Mouse (Mus musculus) retina, postnatal 1 day (tissue): ENCODE measurements at regions not wholly inside any gene's neighbourhood (a gene's known extent, or its start where the extent isn't known, plus 50 kb on each side); places are given as distances from the start of the nearest gene placed in this dataset.

Source experiments
- DNase-seq: peaks from one replicate; pipeline ENCODE4 v3.0.0-alpha.2; 2012

DNA sequence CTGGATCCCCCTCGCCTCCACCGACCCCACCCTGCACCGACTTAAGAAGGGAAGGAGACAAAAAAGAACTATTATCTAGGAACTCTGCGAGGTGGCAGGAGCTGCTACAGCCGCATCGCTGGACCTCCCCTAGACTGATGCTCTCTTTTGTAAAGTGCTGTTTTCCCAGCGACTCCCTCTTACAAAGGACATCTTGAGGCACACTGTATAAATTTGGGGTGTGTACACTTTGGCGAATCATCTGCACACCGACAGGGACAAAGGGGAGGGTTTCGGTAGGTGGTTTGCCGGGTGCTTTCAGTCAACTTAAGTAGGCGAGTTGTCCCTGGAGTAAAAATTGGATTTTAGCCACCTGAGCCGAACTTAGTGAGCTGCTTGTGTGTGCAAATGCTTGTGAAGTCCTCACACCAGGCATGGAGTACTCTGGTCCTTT is 112.4 kb upstream of the Ubash3b start:
- no peak for DNase-seq

DNA sequence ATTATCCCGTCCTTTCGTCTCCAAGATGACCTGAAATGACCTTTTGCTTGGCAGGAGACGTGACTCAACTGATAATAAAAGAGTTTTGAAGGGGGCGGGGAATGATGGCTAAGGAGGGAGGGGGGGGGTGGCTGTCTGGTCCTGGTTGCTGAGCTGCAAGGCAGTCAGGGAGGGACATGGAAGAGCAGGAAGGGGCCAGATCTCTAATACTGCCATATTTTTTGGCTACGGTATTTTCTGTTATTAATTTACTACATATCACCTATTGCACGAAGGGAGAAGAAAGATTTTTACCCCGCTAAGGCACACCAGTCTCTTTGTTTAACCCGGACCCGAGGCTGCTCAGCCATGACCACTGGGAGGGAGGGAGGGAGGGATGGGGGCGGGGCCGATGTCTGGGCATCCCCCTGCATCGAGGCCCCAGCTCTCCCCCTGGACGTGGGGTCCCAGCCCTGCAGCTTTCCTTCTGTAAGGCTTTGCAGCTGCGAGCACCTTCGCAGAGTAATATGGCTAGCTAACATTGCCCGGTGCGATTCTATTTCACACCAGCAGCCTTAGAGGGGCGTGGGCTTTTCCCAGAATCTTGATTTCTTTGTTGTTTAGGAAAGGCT is 111.8 kb upstream of the Ubash3b start:
- peak; percentile 78 for DNase-seq

DNA sequence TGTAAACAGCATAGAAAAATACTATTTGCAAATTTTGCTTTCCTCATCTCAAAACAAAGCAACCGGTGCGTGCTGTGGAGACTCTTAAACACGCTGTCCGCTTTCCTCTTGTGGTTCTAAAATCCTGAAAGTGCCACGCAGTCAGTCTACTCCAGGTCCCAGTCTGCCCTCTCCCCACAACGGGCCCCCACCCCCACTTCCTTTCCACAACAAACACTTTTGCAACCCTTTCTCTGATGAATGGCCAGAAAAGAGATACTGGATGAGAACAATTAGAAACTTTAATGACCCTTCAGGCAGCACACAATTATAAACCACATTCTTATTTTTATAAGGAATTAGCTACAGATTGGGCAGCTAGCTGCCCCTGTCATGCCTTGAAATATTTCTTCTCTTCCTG is 111.1 kb upstream of the Ubash3b start:
- DNase-seq = no peak

DNA sequence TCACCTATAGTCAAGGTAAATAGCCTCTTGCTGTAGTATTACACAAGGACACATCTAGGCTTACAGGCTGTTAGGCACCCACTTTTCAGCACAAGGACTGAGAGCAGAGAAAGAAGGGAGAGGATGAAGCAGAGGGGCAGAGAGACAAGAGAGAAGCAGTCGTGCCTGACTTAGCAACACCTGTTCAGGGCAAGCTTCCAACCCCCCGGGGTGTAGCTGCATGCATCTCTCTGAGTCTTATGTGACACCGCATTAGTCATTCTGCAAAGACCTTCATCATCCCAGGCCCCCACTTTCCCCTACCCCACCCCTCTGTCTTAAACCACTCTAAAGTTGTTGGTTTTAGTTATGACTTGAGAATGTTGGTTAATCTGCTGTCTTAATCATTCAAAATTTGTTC is 106.6 kb upstream of the Ubash3b start:
- no peak for DNase-seq

DNA sequence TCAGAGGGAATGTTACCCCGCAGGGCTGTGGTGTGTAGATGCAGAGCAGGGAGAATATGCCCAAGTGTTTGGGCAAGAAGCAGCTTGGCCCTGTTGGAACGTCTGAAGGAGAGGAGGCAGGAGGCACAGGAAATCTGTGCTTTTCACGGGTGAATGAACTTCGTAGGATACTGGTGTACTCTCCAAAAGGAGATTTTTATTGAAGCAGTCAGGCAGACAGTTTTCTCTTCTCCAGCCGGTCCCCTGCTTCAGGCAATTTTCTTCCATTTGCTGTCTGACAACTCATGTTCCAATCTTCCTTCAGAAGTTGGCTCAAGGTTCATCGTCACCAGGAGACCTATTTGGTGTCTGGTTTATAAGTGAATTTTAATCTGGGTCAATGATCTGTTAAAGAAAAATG is 103.0 kb upstream of the Ubash3b start:
- DNase-seq = peak; percentile 70

DNA sequence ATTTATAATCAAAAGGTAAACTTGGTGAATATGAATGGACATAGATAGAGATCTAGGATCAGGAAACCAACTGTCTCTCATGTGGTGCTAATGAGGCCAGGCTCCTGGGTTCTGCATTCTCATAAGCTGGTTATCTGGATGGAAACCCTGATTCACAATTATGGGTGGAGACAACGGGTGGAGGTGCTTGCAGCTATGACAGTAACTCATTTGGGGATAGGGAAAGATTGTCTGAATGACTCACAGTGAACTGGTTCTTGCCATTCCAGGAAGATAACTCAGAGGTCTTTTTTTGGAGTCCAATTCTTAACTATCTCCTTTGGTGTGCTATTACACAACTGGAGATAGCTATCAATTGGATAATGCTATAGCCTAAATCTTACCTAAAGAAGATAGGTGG is 95.7 kb upstream of the Ubash3b start:
- no peak for DNase-seq

DNA sequence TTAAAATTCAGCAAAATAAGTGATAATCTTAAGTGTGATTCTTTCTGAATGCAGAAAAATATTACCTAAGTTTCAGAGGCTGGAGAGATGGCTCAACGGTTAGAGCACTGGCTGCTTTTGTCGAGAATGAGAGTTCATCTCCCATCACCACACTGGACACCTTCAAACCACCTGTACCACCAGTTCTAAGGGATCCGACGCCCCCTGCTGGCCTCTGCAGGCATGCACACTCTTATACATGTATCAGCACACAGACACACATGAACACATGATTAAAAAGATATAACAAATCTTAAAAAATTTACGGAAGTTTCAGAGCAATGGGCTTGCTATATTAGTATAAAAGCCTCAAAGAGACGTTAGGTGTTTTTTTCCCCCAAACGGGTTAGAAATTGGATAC is 80.9 kb upstream of the Ubash3b start:
- no peak for DNase-seq

DNA sequence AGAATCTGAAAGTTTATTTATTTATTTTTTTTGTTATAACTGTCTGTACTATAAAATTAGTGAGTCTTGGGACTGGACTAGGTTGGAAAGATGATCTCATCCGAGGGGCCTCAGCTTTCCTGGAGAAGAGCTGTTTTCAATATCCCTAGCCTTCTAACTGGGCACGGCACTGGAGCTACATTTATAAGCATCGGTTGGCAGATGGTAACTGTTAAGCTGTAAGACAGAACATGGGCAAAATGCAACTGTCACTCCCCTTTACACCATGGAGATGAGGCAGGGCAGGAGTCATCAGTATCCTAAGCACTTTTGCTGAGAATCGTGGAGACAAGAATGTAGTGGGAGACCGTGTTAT is 77.6 kb upstream of the Ubash3b start:
- DNase-seq = no peak

DNA sequence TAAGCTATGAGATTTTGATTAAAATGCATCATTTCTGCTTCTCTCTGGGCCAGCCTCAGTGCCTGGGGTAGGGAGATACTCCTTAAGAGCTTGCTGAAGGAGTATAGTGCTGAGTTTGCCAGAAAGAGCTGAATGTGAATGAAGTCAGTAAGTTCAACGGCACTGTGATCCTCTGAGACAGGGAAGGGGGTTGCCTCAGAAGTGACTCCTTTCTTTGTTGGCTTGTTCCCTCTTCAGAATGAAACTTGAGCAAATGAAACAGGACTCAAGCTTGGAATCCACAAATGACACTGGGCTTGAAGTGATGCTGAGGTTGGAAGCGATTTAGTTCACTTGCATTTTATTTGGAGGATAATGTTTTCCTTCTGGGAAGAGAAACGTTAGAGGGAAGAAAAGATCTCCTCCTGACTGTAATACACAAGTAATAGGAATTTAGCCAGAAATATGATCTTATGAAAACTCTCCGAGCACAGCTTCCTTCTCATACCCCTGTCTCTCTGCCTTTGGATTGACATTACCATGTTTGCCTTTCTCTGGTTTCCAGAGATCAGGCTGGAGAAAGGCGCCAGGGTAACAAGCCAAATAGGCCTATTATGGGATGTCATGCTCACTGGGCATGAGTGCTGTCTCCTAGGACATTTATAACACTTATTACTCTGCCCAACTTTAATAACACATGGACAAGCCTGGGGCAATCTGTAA is 77.0 kb upstream of the Ubash3b start:
- DNase-seq = no peak

DNA sequence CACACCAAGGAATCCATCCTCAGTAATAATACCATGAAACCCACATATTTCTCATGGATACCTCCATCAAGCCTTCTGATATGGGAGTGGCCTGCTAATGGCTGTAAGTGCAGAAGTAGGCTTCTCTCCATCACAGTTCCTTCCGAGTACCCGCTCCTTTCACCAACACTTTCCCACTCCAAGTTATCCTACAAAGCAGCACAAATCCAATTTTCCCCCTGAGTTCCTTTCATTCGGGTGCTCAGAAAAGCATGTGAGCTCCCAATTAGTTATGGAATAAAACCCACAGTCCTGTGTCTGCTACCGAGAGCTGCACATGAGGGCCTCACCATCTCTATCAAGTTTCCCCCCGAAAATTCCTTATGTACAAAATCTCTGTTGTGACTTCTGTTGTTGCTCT is 75.8 kb upstream of the Ubash3b start:
- peak; percentile 58 for DNase-seq

DNA sequence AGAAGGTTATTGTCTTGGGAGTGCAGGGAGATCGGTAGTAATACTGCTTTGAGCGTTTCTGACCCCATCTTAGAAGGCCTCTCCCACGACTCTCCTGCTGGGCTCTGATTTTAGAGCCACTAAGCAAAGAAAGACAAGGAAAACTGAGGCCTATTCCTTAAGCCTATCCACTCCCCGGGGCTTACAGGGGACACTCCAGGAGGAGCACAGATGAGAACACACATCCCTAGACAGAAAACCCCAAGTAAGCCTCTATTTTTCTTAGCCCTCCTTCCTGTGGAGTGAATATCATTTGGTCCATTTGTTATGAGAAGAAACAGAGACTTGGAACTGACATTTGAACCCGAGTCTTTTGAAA is 67.7 kb upstream of the Ubash3b start:
- no peak for DNase-seq

DNA sequence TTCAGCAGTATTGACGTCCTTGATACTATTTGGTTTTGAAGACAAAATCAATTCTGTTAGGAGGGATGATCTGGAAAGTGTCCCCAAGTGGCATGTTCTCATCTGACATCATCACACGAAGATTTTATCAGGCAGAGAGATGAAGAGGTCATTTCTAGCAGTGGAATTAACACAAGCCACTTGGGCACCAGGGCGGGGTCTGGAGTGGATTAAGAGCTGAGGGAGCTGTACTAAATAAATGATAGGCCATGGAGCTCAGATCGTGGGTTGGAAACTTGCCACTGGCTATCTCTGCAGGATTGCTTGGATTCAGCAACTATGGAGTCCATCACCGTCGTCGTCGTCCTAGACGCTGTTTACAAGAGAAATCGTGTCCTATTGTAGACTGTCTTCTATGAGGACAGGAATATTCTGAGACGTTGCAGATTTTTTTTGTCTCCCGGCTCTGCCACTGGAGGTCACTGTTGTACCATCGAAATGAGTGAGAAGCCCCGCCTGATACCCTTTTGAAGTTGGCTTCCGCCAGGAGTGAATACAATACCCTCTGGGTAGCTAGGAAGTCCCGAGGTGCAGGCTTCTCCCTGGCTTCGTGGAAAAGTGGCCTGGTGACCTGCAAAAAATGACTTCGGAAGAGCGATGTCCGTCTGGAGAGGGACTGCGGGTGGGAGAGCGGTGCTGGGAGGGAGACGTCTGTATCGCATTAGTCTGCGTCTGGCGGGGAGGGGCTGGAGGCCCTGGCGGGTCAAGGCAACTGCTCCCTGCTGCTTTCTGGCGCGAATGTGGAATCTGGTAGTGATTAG is 67.1 kb upstream of the Ubash3b start:
- DNase-seq = peak; percentile 92

DNA sequence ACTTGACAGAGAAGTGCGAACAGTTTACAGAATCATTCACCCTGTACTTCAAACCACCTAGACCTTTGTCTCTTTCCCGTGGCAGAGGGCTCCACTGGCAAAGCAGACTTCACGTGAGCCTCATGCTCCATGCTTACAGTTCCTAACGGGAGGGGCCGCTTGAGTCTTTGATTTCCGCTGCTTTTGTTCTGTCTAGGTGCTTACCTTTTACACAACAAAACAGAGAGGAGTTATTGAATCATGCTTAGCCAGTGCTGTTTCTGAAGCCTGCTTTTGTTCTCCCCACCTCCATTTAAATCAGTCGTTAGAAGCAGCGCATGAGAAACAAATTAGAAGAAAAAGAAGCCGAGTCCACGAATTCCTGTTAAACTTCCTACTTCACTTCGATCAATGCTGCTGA is 61.9 kb upstream of the Ubash3b start:
- DNase-seq = no peak

DNA sequence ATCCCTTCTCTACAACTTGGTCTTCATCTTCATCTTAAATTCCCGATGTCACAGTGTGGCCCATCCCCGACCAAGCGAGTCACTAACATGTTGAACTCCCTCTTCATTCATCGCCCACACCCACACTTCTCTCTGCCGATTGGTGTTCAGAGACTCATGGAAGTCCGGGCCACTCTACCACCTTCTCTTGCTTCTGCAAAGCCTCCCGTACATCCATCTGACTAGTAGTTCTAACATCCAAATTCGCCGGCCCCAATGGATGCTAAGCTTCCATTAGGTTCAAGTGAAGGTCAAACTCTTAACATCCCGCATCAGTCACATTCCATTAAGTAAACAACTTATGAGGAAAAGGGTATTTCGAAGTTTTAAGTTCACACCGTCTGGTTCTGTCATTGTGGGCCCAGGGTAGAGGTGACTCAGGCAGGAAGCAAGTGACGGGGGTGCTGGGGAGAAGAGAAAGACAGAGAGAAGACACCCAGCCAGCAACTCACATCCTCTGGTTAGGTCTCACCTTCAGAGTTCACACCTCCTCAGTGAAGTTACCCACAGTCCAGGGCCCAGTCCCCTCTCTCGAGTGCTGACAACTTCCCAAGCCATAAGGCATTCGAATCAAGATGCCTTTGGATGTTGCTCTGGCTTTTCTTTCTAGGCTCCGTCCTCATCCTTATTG is 61.0 kb upstream of the Ubash3b start:
- DNase-seq = no peak

DNA sequence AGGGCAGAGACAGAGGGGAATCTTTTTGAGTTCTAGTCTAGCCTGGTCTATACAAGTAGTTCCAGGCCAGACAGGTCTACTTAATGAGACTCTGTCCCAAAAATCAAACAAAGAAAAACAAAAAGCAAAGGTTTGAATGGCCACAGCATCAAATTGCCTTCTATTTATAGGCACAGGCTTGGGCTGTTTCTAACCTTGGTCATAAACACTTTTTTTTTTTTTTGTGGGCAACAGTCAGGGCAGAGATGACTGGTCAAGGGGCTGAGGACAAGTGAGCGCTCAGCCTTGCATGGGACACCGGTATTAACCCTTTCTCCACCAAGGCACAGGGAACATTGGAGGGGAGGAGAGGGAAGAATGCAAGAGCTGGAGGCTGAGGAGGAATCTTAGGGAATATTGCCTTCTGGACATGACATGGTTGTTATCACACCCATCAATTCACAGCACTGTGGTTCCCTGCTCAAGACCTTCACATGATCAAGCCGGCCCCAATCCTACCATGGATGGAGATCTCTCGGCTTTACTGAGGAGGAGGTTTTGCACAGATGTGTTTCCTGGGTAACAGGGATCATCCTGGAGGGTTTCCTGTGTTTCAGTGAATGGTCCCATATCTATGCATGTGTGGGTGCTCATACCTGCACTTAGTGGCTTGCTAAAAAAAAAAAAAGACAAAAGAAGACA is 59.8 kb upstream of the Ubash3b start:
- DNase-seq = no peak

DNA sequence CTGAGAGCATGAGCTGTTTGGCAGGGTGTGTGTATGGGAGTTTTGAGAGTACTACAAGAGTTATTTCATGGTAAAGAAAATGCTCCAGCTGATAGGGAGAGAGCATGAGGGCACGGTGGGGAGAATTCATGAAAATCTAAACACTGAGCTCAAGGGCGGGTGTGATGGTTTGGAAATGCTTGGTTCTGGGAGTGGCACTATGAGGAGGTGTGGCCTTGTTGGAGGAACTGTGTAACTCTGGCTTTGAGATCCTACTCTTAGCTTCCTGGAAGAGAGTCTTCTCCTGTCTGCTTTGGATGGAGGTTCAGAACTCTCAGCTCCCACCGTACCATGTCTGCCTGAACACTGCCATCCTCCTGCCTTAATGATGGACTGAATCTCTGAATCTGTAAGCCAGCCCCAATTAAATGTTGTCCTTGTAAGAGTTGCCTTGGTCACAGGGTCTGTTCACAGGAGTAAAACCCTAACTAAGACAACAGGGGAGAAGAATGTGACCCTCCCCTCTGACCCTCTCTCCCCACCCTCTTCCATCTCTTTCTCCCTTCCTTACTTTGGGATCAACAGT is 58.7 kb upstream of the Ubash3b start:
- DNase-seq = no peak

DNA sequence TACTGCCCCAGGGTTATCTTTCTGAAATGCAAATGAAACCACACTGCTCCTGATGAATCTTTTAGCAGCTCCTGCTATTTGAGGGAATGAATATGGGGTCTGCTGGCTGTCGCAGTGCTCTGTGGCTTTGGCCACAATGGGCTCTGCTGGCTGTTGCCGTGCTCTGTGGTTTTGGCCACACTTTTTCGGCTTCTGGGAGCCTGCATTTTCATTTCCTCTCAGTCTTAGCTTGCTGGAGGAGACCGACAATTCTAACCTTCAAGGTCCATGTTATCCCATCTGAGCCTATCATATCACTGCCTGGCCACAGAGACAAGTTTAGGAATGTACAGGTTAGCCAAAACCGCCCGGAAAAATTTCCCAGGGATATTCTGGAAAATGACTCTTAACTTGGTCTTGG is 57.2 kb upstream of the Ubash3b start:
- no peak for DNase-seq

DNA sequence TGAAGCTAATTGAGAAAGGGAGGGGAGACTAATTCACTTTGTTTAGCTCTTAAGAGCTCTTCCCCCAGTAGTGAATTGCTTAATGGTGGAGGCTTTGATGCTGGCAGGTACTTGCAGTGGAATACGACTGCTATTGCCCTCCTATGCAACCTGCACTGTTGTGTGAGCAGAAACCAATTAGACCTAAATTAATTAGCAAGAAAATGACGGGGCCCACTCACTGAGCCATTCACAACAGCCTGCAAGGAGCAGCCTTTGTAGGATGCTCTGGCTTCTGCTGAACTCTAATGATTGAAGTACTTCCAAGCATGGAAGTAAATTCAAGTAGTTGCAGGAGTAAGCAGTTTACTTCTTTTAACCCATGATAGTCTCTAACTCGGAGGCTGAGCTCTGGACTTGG is 54.8 kb upstream of the Ubash3b start:
- DNase-seq = no peak

DNA sequence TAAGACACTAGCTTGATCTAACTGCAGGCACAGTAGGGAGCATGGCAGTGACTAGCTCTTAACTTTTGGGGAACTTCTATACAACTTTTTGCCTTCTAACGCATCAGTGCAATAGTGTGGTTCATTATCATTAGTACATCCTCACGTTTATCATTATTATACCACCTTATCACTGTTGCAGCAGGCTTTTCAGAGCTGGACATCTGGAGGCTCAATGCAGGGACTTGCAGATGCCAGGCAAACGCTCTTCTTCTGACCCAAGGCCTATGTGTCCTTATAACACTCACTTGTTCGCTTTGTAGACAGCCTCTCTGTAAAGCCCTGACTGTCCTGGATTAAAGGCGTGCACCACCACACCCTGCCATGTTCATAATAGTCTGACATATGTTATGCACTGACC is 53.5 kb upstream of the Ubash3b start:
- DNase-seq = no peak

DNA sequence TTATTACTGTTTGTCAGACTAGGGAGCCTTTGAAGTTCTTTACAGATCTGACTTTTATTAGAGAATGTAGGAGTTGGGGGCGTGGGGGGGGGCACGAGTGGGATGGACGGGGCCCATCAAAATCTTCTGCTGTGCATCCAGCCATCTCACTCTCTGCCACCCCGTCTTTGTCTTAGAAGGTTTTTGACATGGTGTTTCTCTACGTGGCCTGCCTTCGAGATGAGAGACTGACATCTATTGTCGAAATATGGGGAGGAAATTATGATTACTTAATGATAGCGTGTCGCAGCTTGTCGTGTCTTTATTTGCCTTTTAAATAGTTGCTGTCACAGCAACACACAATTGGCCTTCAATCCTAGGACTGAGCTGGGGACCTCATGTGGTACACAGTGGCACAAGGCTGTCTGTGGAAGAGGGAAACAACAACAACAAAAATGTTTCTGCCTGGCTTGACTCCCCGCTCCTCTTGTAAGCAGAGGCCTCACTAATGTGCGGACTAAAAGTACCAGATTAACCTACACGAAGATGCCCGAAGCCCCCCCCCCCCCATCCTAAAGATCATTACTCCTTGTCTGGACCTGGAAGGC is 51.5 kb upstream of the Ubash3b start:
- DNase-seq = no peak

DNA sequence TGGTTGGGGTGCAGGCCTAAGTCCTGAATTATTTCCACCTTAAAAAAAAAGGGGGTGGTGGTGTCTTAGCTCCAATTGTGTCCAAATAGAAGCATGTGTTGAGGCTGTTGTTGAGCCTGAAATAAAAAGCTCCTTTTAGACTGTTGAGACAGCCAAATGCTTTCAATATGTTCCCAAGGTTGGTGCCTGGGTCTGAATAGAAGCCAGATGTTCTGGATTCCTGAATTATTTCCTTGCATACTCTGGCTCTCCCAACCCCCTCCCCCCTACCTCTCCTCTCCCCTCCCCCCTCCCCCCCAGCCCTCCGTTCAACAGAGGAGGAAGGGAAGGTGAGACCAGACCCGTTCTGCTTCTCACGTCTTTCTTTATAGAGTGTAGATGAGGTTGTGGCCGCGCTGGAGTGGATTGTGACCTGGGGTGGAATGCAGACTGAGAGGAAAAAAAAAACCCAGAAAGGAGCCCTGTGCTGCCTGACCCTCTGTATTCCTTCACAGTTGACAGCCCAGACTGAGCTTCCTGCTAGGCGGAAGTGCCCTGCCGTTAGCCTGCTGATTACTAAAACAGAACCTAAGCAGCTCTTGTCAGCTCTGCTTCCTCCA is 50.9 kb upstream of the Ubash3b start:
- DNase-seq = peak; percentile 45

DNA sequence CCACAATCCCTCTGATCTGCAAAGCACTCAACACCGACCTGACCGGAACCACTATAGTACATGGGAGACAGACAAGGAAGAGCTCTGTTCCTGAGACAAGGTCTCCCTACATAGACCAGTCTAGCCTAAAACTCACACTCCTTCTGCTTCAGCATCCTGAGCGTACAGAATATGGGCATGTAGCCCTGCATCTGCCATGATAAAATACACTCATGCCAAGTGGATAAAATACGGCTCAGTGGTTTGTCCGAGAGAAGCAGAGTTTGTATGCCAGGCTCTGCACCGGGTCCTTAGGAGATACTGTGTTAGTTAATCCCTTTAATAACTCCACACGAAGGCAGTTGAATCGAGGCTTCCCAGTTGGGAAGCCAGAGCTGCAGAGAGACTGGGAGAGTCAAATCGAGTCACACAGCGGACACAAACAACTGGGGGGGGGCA is 50.4 kb upstream of the Ubash3b start:
- no peak for DNase-seq
